Mouse (Mus musculus): ENCODE data around the gene Id3.

DNA sequence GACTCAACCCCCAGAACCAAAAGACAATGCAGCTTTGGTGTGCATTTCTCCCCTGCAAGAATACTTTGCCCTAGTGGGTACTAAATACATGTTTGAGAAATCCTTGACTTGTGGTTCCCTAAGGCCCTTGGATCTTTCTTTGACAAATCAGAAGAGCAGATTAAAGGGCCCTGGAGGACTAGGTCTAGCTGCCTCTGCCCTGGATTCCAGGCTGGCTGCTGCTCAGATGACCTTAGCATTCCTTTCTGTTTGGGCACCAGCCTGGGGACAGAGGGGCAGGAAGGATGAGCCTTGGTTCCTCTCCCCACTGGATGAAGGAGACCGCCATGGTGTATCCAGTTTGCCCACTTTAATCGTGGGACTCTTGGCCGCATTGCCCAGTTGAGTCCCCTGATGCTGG is 44.9 kb upstream of the Id3 start:
- no peak for TF ChIP-seq ZNF384 (IDR thresholded peaks at IDR 0.05; ENCODE audit: low read depth, low read length)
- TF ChIP-seq ZC3H11A (IDR thresholded peaks at IDR 0.05; ENCODE audit: borderline replicate concordance, low read depth, low read length), result no peak
- no peak for TF ChIP-seq MAFK (IDR thresholded peaks at IDR 0.05; ENCODE audit: insufficient read depth, low read depth, low read length)
- TF ChIP-seq HCFC1 (IDR thresholded peaks at IDR 0.05; ENCODE audit: borderline replicate concordance, insufficient read depth, low read length), result no peak

All from ES-E14 (cell line).